In genomic region chr13:25562746-25563145, GRCm38 (mm10) we compare ENCODE assay signal across 8 mouse cellular contexts.
DNase-seq lines count a peak whose midpoint lies in the region; ATAC-seq lines count a peak whose summit lies in the region.
"Had no signal": no experiment of that assay in that cellular context is flagged by ENCODE, and none has a peak within 500 bp of the region (broad histone marks: within the 10 kb centered on the region; RNA-seq: fewer than 3 reads in every experiment).

No protein-coding gene starts in this region.

- no peak overlapping the region for H3K27ac ChIP-seq in hindbrain, embryonic 12.5 days
- H3K27ac ChIP-seq: heart, embryonic 13.5 days had no signal

- no peaks in the 10 kb centered on the region; the same call in 1 of the 2 replicates for H3K4me1 ChIP-seq in hindbrain, embryonic 12.5 days
- H3K4me1 ChIP-seq: heart, embryonic 13.5 days had no signal

- no peak overlapping the region for H3K4me2 ChIP-seq in hindbrain, embryonic 12.5 days (replicated peaks)
- H3K4me2 ChIP-seq: heart, embryonic 13.5 days had no signal

- WGBS in hindbrain, embryonic 12.5 days: 11% methylated on average over 2 of the region's 2 CpGs

- H3K36me3 ChIP-seq in hindbrain, embryonic 12.5 days: no peaks in the 10 kb centered on the region
- H3K36me3 ChIP-seq: heart, embryonic 13.5 days had no signal

- no peaks in the 10 kb centered on the region for H3K27me3 ChIP-seq in hindbrain, embryonic 12.5 days
- H3K27me3 ChIP-seq: heart, embryonic 13.5 days had no signal

- H3K4me3 ChIP-seq in hindbrain, embryonic 12.5 days: no peak overlapping the region
- H3K4me3 ChIP-seq: heart, embryonic 13.5 days had no signal

- no peaks in the 10 kb centered on the region for H3K9me3 ChIP-seq in hindbrain, embryonic 12.5 days (replicated peaks)
- H3K9me3 ChIP-seq: heart, embryonic 13.5 days had no signal

- ATAC-seq in hindbrain, embryonic 12.5 days (ENCODE audit: low FRiP score): peak; percentile 66

- DNase-seq in ES-CJ7 (ENCODE audit: low read depth, low spot score) (peak; percentile 77), adipocyte (ENCODE audit: low spot score) (peak; percentile 68)
- peak; percentile 68 for DNase-seq in embryo, embryonic 9.5 days (ENCODE audit: extremely low spot score)
- peak; percentile 36 to 57 for DNase-seq in layer of hippocampus, postnatal 10 days (ENCODE audit: low spot score in 2 of 2)
- peak; percentile 51 for DNase-seq in lung, postnatal 36 days
- DNase-seq in right cerebral cortex, postnatal 10 days (ENCODE audit: low spot score in 2 of 2): peak; percentile 42 to 52

- no peak overlapping the region for H3K9ac ChIP-seq in hindbrain, embryonic 12.5 days
- H3K9ac ChIP-seq: heart, embryonic 13.5 days had no signal
